Mouse (Mus musculus) midbrain, embryonic 14.5 days (tissue): ENCODE data around the gene Cdk8. TPM values are rescaled to one million over a fixed set of nuclear protein-coding genes. Genes with fewer than 3 reads are reported as not detected.

Source experiments
- ATAC-seq: fragments of 200-750 bp; cut with Nextera tagmentation; 2 replicates; pipeline ENCODE4 v1.8.0; 2017; ENCODE audit warnings: moderate number of reproducible peaks, moderate library complexity; ENCODE audit not compliant: low FRiP score, low TSS enrichment
- DNase-seq: peaks from one replicate; pipeline ENCODE4 v3.0.0-alpha.2; 2015
- H3K27ac ChIP-seq: fragments of 300-500 bp; sonication (generic); replicated peaks from 2 replicates; pipeline ENCODE4 v1.5.1; 2014; ENCODE audit warnings: mild to moderate bottlenecking, low read depth, low read length, moderate library complexity
- H3K27me3 ChIP-seq: fragments of 300-500 bp; sonication (generic); 2 replicates; pipeline ENCODE4 v1.6.1; 2014; ENCODE audit warnings: low read length, control low read depth, mixed read lengths; ENCODE audit not compliant: control insufficient read depth, insufficient read depth
- H3K36me3 ChIP-seq: fragments of 300-500 bp; sonication (generic); 2 replicates; pipeline ENCODE4 v1.6.1; 2014; ENCODE audit warnings: low read length, control low read depth; ENCODE audit not compliant: control insufficient read depth, insufficient read depth
- H3K4me1 ChIP-seq: fragments of 300-500 bp; sonication (generic); 2 replicates; pipeline ENCODE4 v1.6.1; 2014; ENCODE audit warnings: mild to moderate bottlenecking, antibody characterized with exemption, low read length, control low read depth; ENCODE audit not compliant: control insufficient read depth, insufficient read depth
- H3K4me2 ChIP-seq: fragments of 300-500 bp; sonication (generic); 2 replicates; pipeline ENCODE4 v1.6.1; 2014; ENCODE audit warnings: mild to moderate bottlenecking, low read length, moderate library complexity
- H3K4me3 ChIP-seq: fragments of 300-500 bp; sonication (generic); replicated peaks from 2 replicates; pipeline ENCODE4 v1.5.1; 2014; ENCODE audit warnings: low read depth, low read length
- H3K9ac ChIP-seq: fragments of 300-500 bp; sonication (generic); replicated peaks from 2 replicates; pipeline ENCODE4 v1.6.1; 2014; ENCODE audit warnings: mild to moderate bottlenecking, low read length, moderate library complexity
- H3K9me3 ChIP-seq: fragments of 300-500 bp; sonication (generic); 2 replicates; pipeline ENCODE4 v1.6.1; 2016; ENCODE audit warnings: low read length, control low read depth, mixed read lengths; ENCODE audit not compliant: control insufficient read depth
- WGBS: fragments of 180-500 bp; shearing (Covaris S2); extraction: QIAGEN DNeasy Blood & Tissue Kit; methylation state at CpG from one replicate; pipeline ENCODE4 v1.1.7; 2014; 5-methylcytosine and 5-hydroxymethylcytosine counted together
- polyA plus RNA-seq: library from polyadenylated mRNA; unstranded; fragments of >200 nt; fragmentation: Nextera tagmentation; extraction: Ambion mirVana; gene quantifications from 2 replicates; pipeline ENCODE4 v1.2.1, GENCODE M21; 2014

Cdk8 gene
- polyA plus RNA-seq, 1 experiment from 2014 or later, result 29.8 TPM

DNA sequence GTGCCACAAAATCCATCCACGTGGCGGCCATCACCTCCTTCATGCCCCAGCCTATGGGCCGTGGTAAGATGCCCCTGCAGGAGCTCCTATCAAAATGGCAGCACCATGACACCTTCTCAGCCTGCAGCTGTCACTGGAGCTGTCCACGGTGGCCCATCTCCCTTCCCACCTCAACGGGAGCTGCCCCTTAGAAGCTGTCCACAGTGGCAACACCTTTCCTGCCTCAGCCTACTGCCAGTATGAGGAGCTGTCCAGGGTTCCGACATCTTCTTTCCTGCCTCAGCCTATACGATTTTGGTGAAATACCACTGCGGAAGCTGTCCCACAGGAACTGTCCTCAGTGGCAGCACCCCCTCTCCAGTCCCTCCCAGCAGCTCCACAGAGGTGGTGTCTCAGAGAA, 3.5 kb upstream of the Cdk8 start:
- Histone ChIP-seq H3K9ac (no peak overlapping the region), H3K4me1 (peaks cover 4% of the 10 kb centered on the region; the same call in 1 of the 2 replicates), H3K9me3 (no peaks in the 10 kb centered on the region), H3K27ac (no peak overlapping the region), H3K4me3 (no peak overlapping the region), H3K4me2 (no peak overlapping the region), H3K36me3 (no peaks in the 10 kb centered on the region), H3K27me3 (no peaks in the 10 kb centered on the region)
- ATAC-seq (no peak), DNase-seq (no peak)
- WGBS, result 92% methylated on average over 8 of the region's 8 CpGs

DNA sequence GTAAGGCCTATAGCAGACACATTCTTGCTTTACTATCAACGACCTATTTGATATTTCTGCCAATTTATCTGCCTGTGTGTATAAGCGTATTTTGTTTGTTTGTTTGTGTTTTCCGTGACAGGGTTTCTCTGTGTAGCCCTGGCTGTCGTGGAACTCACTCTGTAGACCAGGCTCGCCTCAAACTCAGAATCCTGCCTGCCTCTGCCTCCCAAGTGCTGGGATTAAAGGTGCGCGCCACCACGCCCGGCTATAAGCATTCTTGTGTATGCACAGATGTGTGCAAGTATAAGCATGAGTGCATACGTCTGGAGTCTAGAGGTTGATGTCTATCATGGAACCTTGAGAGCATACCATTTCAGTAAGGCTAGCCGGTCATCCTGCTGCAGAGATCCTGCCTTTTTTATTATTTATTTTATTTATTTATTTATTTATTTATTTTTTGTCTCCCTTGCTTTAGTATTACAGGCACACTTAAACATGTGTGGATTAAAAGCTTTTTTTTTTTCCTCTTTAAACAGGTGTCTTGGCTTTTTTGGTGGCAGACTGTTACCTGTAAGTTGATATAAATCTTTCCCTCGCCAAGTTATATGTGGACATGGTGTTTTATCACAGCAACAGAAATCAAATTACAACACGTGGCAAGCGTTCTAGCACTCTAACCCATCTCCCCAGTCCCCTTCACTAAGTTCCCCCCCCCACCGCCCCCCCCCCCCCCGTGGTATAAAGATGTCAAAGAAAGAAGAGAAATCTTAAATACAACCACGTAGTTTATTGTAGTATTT, 970 bp upstream of the Cdk8 start:
- ATAC-seq (no peak), DNase-seq (peak; percentile 12)
- Histone ChIP-seq H3K27ac (0 out of 2 replicates have a peak overlapping the region, but pooled peaks have one; percentile 95), H3K4me2 (peak overlapping the region; percentile 81), H3K4me3 (peak overlapping the region; percentile 76), H3K4me1 (peaks cover 18% of the 10 kb centered on the region; the same call in 1 of the 2 replicates), H3K36me3 (no peaks in the 10 kb centered on the region), H3K27me3 (no peaks in the 10 kb centered on the region), H3K9ac (peak overlapping the region; percentile 78; the same call in 1 of the 2 replicates), H3K9me3 (no peaks in the 10 kb centered on the region)
- WGBS, result 59% methylated on average over 17 of the region's 17 CpGs

DNA sequence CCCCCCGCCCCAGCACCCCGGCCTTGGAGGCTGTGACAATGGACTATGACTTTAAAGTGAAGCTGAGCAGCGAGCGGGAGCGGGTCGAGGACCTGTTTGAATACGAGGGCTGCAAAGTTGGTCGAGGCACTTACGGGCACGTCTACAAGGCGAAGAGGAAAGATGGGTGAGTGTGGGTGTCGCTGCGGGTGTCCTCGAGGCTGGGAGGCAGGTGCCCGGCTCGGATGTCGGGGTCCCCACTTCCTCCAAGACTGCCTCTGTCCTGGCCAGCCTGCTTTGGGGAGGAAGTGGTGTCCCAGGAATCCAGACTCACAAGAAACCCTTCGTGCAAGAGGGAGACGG, 596 bp downstream of the Cdk8 start:
- DNase-seq (no peak), ATAC-seq (0 out of 2 replicates have a peak, but pooled peaks have one; percentile 51)
- no peaks in the 10 kb centered on the region for H3K9me3 ChIP-seq
- H3K27ac ChIP-seq, result peak overlapping the region; percentile 95
- peak overlapping the region; percentile 76 for H3K4me3 ChIP-seq
- WGBS, result 0% methylated on average over 19 of the region's 19 CpGs
- H3K9ac ChIP-seq, result peak overlapping the region; percentile 78
- peak overlapping the region; percentile 81 for H3K4me2 ChIP-seq
- no peaks in the 10 kb centered on the region for H3K27me3 ChIP-seq
- H3K4me1 ChIP-seq, result peaks cover 18% of the 10 kb centered on the region; the same call in 1 of the 2 replicates
- no peaks in the 10 kb centered on the region for H3K36me3 ChIP-seq

DNA sequence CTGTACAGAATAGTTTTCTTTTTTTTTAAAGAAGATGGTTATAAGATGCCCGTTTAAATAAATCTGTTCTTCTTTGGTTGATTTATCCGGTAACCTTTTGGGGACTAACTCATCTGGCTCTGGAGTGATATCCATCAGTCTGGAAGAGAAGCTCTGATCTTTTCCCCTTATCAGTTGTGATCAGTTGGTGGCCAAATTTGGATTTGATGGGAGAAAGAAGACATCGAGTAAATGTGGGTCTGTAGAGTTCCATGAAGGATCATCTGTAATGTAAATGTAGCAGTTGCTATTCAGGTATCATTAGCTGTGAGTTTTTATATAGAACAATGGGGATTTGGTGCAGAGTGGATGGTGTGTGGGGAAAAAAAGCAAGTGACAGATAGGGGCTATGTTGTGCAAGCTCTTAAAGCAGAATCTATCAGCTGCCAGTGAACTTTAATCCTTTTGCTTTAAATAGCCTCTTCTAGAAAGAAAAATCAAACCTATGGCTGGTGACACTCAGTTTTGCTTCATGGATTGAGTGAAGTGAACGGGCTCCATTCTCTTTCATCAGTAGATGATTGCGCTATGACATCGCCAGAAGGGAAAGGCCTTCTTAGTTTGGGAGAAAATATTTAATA, 1.1 kb downstream of the Cdk8 start:
- Histone ChIP-seq H3K9me3 (no peaks in the 10 kb centered on the region), H3K36me3 (no peaks in the 10 kb centered on the region), H3K4me2 (peak overlapping the region; percentile 81), H3K4me1 (peaks cover 18% of the 10 kb centered on the region; the same call in 1 of the 2 replicates), H3K27ac (0 out of 2 replicates have a peak overlapping the region, but pooled peaks have one; percentile 8), H3K27me3 (no peaks in the 10 kb centered on the region), H3K9ac (peak overlapping the region; percentile 78), H3K4me3 (peak overlapping the region; percentile 76)
- DNase-seq (peak; percentile 6), ATAC-seq (no peak)
- WGBS, result 30% methylated on average over 6 of the region's 6 CpGs

DNA sequence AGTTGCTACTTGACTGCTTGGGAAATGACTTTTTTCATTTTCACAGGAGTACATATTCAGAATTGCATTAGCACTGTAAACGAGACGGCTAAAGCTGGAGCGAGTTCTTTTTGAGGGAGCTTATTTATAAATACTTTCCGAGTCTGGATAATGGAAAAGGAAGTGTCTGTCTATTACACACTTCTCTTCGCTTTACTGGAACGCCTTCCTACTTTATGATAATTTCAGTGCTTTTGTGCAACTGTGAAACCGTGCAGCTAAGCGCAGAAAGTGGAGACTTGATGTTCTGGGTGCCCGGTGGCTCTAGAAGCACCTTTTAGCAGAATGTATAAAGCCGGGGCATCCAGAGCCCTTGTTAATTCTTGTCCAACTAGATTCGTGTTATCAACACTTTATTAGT, 1.8 kb downstream of the Cdk8 start:
- no peaks in the 10 kb centered on the region for H3K27me3 ChIP-seq
- peak; percentile 4 for DNase-seq
- H3K36me3 ChIP-seq, result no peaks in the 10 kb centered on the region
- H3K4me1 ChIP-seq, result peaks cover 18% of the 10 kb centered on the region; the same call in 1 of the 2 replicates
- H3K9me3 ChIP-seq, result no peaks in the 10 kb centered on the region
- ATAC-seq, result no peak
- H3K27ac ChIP-seq, result no peak overlapping the region; the same call in 1 of the 2 replicates
- H3K4me3 ChIP-seq, result peak overlapping the region; percentile 76
- 64% methylated on average over 11 of the region's 11 CpGs for WGBS
- peak overlapping the region; percentile 81 for H3K4me2 ChIP-seq
- H3K9ac ChIP-seq, result peak overlapping the region; percentile 78

DNA sequence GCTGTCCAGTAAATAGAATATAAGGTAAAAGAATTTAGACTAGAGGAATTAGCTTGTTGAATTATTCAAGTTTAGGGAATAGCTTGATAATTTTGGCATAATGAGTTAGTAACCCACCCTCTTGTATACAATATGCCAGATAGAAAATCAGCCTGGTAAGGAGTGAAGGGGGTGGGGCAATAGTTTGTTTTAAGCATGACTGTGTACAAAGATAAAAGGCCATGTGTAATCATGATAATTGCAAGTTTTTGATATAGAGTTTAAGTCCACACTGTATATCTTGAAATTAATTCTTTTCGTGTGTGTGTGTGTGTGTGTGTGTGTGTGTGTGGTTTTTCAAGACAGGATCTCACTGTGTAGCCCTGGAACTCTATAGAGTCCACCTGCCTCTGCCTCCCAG, 3.3 kb downstream of the Cdk8 start:
- DNase-seq (no peak), ATAC-seq (no peak)
- Histone ChIP-seq H3K4me2 (peak overlapping the region; percentile 30; the same call in 1 of the 2 replicates), H3K9me3 (no peaks in the 10 kb centered on the region), H3K4me3 (no peak overlapping the region), H3K27ac (no peak overlapping the region), H3K27me3 (no peaks in the 10 kb centered on the region), H3K4me1 (peaks cover 18% of the 10 kb centered on the region; the same call in 1 of the 2 replicates), H3K36me3 (no peaks in the 10 kb centered on the region), H3K9ac (no peak overlapping the region)
- 100% methylated on average over 1 of the region's 1 CpGs for WGBS

DNA sequence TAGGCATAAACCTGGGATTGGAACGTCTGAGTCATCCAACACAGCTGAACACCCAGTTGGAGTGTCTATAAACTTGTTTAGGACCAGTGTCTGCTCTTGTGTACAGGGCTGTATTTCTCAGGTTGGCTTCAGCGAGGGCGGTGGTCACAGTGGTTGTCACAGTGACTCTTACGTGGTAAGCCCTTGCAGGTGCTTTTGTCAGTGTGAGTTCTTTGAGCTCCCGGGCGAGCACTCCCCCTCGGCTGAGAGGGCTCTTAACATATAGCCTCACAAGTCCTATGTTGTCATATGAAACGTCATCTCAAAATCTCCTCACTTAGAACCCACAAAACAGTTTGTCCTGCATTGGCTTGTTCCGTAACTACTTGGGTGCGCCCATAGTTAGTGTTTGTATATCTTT, 7.2 kb downstream of the Cdk8 start:
- Histone ChIP-seq H3K4me1 (peaks cover 8% of the 10 kb centered on the region; the same call in 1 of the 2 replicates), H3K9ac (no peak overlapping the region), H3K27ac (no peak overlapping the region), H3K9me3 (no peaks in the 10 kb centered on the region), H3K27me3 (no peaks in the 10 kb centered on the region), H3K36me3 (no peaks in the 10 kb centered on the region), H3K4me2 (no peak overlapping the region), H3K4me3 (no peak overlapping the region)
- no peak for ATAC-seq
- 92% methylated on average over 10 of the region's 10 CpGs for WGBS
- DNase-seq, result no peak

DNA sequence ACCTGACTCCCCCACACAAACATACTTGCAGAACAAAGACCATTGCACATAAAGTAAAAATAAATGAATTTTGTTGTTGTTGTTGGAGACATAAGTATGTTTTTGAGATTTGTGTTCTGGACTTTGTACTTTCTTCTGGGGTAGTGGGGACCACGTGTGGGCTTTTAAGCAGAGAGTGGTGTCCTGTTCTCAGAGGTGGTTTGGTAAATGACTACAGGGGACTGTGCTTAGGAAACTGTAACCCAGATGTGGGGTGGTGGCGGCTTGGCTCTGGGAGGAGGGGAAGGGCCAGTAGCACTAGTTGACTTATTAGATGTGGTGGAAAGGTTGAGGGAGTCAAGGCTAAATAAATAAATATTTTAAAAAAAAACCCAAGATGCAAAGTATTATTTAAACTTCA, 9.7 kb downstream of the Cdk8 start:
- Histone ChIP-seq H3K27me3 (no peaks in the 10 kb centered on the region), H3K9me3 (no peaks in the 10 kb centered on the region), H3K4me2 (no peak overlapping the region), H3K36me3 (no peaks in the 10 kb centered on the region), H3K9ac (no peak overlapping the region), H3K4me1 (no peaks in the 10 kb centered on the region), H3K27ac (no peak overlapping the region), H3K4me3 (no peak overlapping the region)
- no peak for ATAC-seq
- WGBS, result 97% methylated on average over 2 of the region's 2 CpGs
- no peak for DNase-seq
